Mouse (Mus musculus): ENCODE results near the gene Lrmda.
A peak's percentile ranks its signal among the peaks of the same experiment; 100 is the strongest.

Lrmda gene

GRCm38 (mm10) chr14:22847011-22847786 is 827.7 kb downstream of the Lrmda start:
- DNase-seq (ENCODE audit: low spot score in 2 of 2): no peak

GRCm38 (mm10) chr14:22849108-22849507 is 829.6 kb downstream of the Lrmda start:
- no peak for DNase-seq (ENCODE audit: low spot score in 2 of 2)

- peak; percentile 2 to 13 for DNase-seq (ENCODE audit: low spot score in 2 of 2)
Measured at GRCm38 (mm10) chr14:22860631-22861030, 841.1 kb downstream of the Lrmda start.

- DNase-seq (ENCODE audit: low spot score in 2 of 2): no peak
Measured at GRCm38 (mm10) chr14:22864132-22864531, 844.6 kb downstream of the Lrmda start.

- DNase-seq (ENCODE audit: low spot score in 2 of 2): no peak
Measured at GRCm38 (mm10) chr14:22874584-22874983, 855.1 kb downstream of the Lrmda start.

- DNase-seq (ENCODE audit: low spot score in 2 of 2): no peak
Measured at GRCm38 (mm10) chr14:22887182-22887581, 867.7 kb downstream of the Lrmda start.

- DNase-seq (ENCODE audit: low spot score in 2 of 2): no peak
Measured at GRCm38 (mm10) chr14:22899312-22899711, 879.8 kb downstream of the Lrmda start.

GRCm38 (mm10) chr14:22902116-22902515 is 882.6 kb downstream of the Lrmda start:
- no peak for DNase-seq (ENCODE audit: low spot score in 2 of 2)

- no peak for DNase-seq (ENCODE audit: low spot score in 2 of 2)
Measured at GRCm38 (mm10) chr14:22902914-22903313, 883.4 kb downstream of the Lrmda start.

GRCm38 (mm10) chr14:22905741-22906667 is 886.5 kb downstream of the Lrmda start:
- DNase-seq (ENCODE audit: low spot score in 2 of 2): peak in 1 of 2 experiments; percentile 1

- DNase-seq (ENCODE audit: low spot score in 2 of 2): peak in 1 of 2 experiments; percentile 17
Measured at GRCm38 (mm10) chr14:22906716-22907115, 887.2 kb downstream of the Lrmda start.

- DNase-seq (ENCODE audit: low spot score in 2 of 2): no peak
Measured at GRCm38 (mm10) chr14:22907221-22907620, 887.7 kb downstream of the Lrmda start.

- DNase-seq (ENCODE audit: low spot score in 2 of 2): no peak
Measured at GRCm38 (mm10) chr14:22908006-22908405, 888.5 kb downstream of the Lrmda start.

GRCm38 (mm10) chr14:22915463-22915862 is 896.0 kb downstream of the Lrmda start:
- no peak for DNase-seq (ENCODE audit: low spot score in 2 of 2)

- no peak for DNase-seq (ENCODE audit: low spot score in 2 of 2)
Measured at GRCm38 (mm10) chr14:22918499-22918898, 899.0 kb downstream of the Lrmda start.

GRCm38 (mm10) chr14:22918931-22919330 is 899.4 kb downstream of the Lrmda start:
- no peak for DNase-seq (ENCODE audit: low spot score in 2 of 2)

- no peak for DNase-seq (ENCODE audit: low spot score in 2 of 2)
Measured at GRCm38 (mm10) chr14:22921152-22921551, 901.6 kb downstream of the Lrmda start.

GRCm38 (mm10) chr14:22921796-22922195 is 902.3 kb downstream of the Lrmda start:
- DNase-seq (ENCODE audit: low spot score in 2 of 2): no peak

- DNase-seq (ENCODE audit: low spot score in 2 of 2): no peak
Measured at GRCm38 (mm10) chr14:22922571-22922970, 903.1 kb downstream of the Lrmda start.

GRCm38 (mm10) chr14:22923251-22923650 is 903.7 kb downstream of the Lrmda start:
- DNase-seq (ENCODE audit: low spot score in 2 of 2): no peak

- DNase-seq (ENCODE audit: low spot score in 2 of 2): no peak
Measured at GRCm38 (mm10) chr14:22928263-22928662, 908.8 kb downstream of the Lrmda start.

GRCm38 (mm10) chr14:22928683-22929082 is 909.2 kb downstream of the Lrmda start:
- DNase-seq (ENCODE audit: low spot score in 2 of 2): no peak

- no peak for DNase-seq (ENCODE audit: low spot score in 2 of 2)
Measured at GRCm38 (mm10) chr14:22929585-22929984, 910.1 kb downstream of the Lrmda start.
